Mouse (Mus musculus): ENCODE measurements around the gene Eif4a1.

- TF ChIP-seq CTCF (IDR thresholded peaks at IDR 0.05; ENCODE audit: low read depth) (peak; percentile 98), EP300 (optimal IDR thresholded peaks at IDR 0.05) (no peak)
Measured at GRCm38 (mm10) chr11:69628286-69628685, 43.9 kb downstream of the Eif4a1 start.

All from stomach, postnatal 0 days (tissue).